Mouse (Mus musculus) CH12.LX (cell line): ENCODE measurements at regions not wholly inside any gene's neighbourhood (a gene's known extent, or its start where the extent isn't known, plus 50 kb on each side); places are given as distances from the start of the nearest gene placed in this dataset.

Source experiments
- DNase-seq: peaks from one replicate; pipeline ENCODE4 v3.0.0-alpha.2; 2013; ENCODE audit errors: extremely low read depth
- H3K27ac ChIP-seq: 2 replicates; pipeline ENCODE4 v1.5.1; 2012; ENCODE audit warnings: low read depth, mild to moderate bottlenecking, control low read depth, moderate library complexity; ENCODE audit not compliant: insufficient read depth
- H3K27me3 ChIP-seq: replicated peaks from 2 replicates; pipeline ENCODE3; 2012; ENCODE audit warnings: inconsistent platforms
- H3K36me3 ChIP-seq, 2 experiments: replicated peaks in 1 of 2; 2 replicates each; pipeline versions ENCODE3 to v1.6.1; 2012; ENCODE audit warnings: inconsistent platforms in 1 of 2, low read length in 1 of 2, mild to moderate bottlenecking in 1 of 2, mixed read lengths in 1 of 2, moderate library complexity in 1 of 2; ENCODE audit not compliant: control insufficient read depth in 1 of 2, insufficient read depth in 1 of 2
- H3K4me1 ChIP-seq, 2 experiments: 2 replicates each; pipeline ENCODE4 v1.6.1; 2012; ENCODE audit warnings: inconsistent platforms in 1 of 2, moderate library complexity in 1 of 2; ENCODE audit not compliant: insufficient read depth in 2 of 2, control insufficient read depth in 1 of 2
- H3K4me2 ChIP-seq: 2 replicates; pipeline ENCODE4 v1.6.1; 2012; ENCODE audit warnings: low read depth, mild to moderate bottlenecking, control low read depth; ENCODE audit not compliant: poor library complexity, insufficient read depth, severe bottlenecking
- H3K4me3 ChIP-seq, 3 experiments: fragments of 150-350 bp in 1 of 3; sonication (generic) in 1 of 3; replicated peaks in 1 of 3; 2 replicates each; pipeline versions ENCODE3 to v1.5.1; 2011 to 2012; ENCODE audit warnings: low read depth in 2 of 3, low read length in 2 of 3, mild to moderate bottlenecking in 2 of 3, moderate library complexity in 2 of 3, control low read depth in 1 of 3, improper control_type of control experiment in 1 of 3, inconsistent platforms in 1 of 3, mixed read lengths in 1 of 3; ENCODE audit not compliant: poor library complexity in 1 of 3
- H3K79me2 ChIP-seq: replicated peaks from 2 replicates; pipeline ENCODE4 v1.6.1; 2012; ENCODE audit warnings: mild to moderate bottlenecking, moderate library complexity; ENCODE audit not compliant: control insufficient read depth, poor library complexity, insufficient read depth, severe bottlenecking; ENCODE audit errors: extremely low read depth
- H3K9ac ChIP-seq: 2 replicates; pipeline ENCODE4 v1.6.1; 2012; ENCODE audit warnings: low read depth, mild to moderate bottlenecking, control low read depth, moderate library complexity; ENCODE audit not compliant: insufficient read depth
- H3K9me3 ChIP-seq: replicated peaks from 2 replicates; pipeline ENCODE3; 2012; ENCODE audit warnings: low read length, inconsistent platforms, mixed read lengths
- BHLHE40 ChIP-seq: IDR thresholded peaks from 2 replicates; pipeline ENCODE4 v1.6.1; 2011; ENCODE audit warnings: mild to moderate bottlenecking, low read depth, low read length, improper control_type of control experiment
- CHD1 ChIP-seq: IDR thresholded peaks from 2 replicates; pipeline ENCODE4 v1.6.1; 2012; ENCODE audit warnings: low read depth, low read length, improper control_type of control experiment, inconsistent platforms
- ELF1 ChIP-seq: IDR thresholded peaks from 2 replicates; pipeline ENCODE4 v1.6.1; 2014; ENCODE audit warnings: low read depth, mild to moderate bottlenecking, inconsistent platforms, low read length, improper control_type of control experiment
- EP300 ChIP-seq: IDR thresholded peaks from 2 replicates; pipeline ENCODE4 v1.6.1; 2011; ENCODE audit warnings: low read length, improper control_type of control experiment
- ETS1 ChIP-seq: conservative IDR thresholded peaks from 2 replicates; pipeline ENCODE4 v1.6.1; 2012; ENCODE audit warnings: low read depth, mild to moderate bottlenecking, inconsistent platforms, low read length, improper control_type of control experiment, moderate library complexity
- HCFC1 ChIP-seq: IDR thresholded peaks from 2 replicates; pipeline ENCODE4 v1.6.1; 2012; ENCODE audit warnings: low read depth, mild to moderate bottlenecking, inconsistent platforms, low read length, improper control_type of control experiment
- JUN ChIP-seq: IDR thresholded peaks from 2 replicates; pipeline ENCODE4 v1.6.1; 2011; ENCODE audit warnings: low read depth, mild to moderate bottlenecking, low read length, improper control_type of control experiment, moderate library complexity; ENCODE audit not compliant: insufficient read depth
- JUND ChIP-seq: conservative IDR thresholded peaks from 2 replicates; pipeline ENCODE4 v1.6.1; 2011; ENCODE audit warnings: low read depth, low read length, improper control_type of control experiment
- MAX ChIP-seq: IDR thresholded peaks from 2 replicates; pipeline ENCODE4 v1.6.1; 2011; ENCODE audit warnings: low read length, improper control_type of control experiment
- MAZ ChIP-seq: IDR thresholded peaks from 2 replicates; pipeline ENCODE4 v1.6.1; 2012; ENCODE audit warnings: low read depth, mild to moderate bottlenecking, inconsistent platforms, low read length, improper control_type of control experiment, moderate library complexity
- MXI1 ChIP-seq: IDR thresholded peaks from 2 replicates; pipeline ENCODE4 v1.6.1; 2011; ENCODE audit warnings: mild to moderate bottlenecking, low read depth, low read length, improper control_type of control experiment
- NELFE ChIP-seq: IDR thresholded peaks from 2 replicates; pipeline ENCODE4 v1.6.1; 2011; ENCODE audit warnings: low read depth, low read length, improper control_type of control experiment
- NRF1 ChIP-seq: IDR thresholded peaks from 2 replicates; pipeline ENCODE4 v1.6.1; 2014; ENCODE audit warnings: low read depth, mild to moderate bottlenecking, inconsistent platforms, low read length, improper control_type of control experiment, moderate library complexity
- PAX5 ChIP-seq: IDR thresholded peaks from 2 replicates; pipeline ENCODE4 v1.6.1; 2012; ENCODE audit warnings: low read length, inconsistent platforms, mixed read lengths
- SIN3A ChIP-seq: IDR thresholded peaks from 2 replicates; pipeline ENCODE4 v1.6.1; 2012; ENCODE audit warnings: low read length, improper control_type of control experiment, inconsistent platforms
- TBP ChIP-seq: conservative IDR thresholded peaks from 2 replicates; pipeline ENCODE4 v1.6.1; 2011; ENCODE audit warnings: low read depth, low read length, improper control_type of control experiment
- UBTF ChIP-seq: IDR thresholded peaks from 2 replicates; pipeline ENCODE4 v1.6.1; 2012; ENCODE audit warnings: low read depth, mild to moderate bottlenecking, inconsistent platforms, low read length, improper control_type of control experiment, moderate library complexity
- USF1 ChIP-seq: IDR thresholded peaks from 2 replicates; pipeline ENCODE4 v1.6.1; 2014; ENCODE audit warnings: low read depth, mild to moderate bottlenecking, inconsistent platforms, low read length, improper control_type of control experiment
- USF2 ChIP-seq: conservative IDR thresholded peaks from 2 replicates; pipeline ENCODE4 v1.6.1; 2011; ENCODE audit warnings: low read depth, low read length, improper control_type of control experiment
- dilution Hi-C: fragments of 300-500 bp; cut with MboI; formaldehyde crosslinking; loops from 2 replicates; pipeline ENCODE4 v1.14.3; 2020; ENCODE audit warnings: low sequenced_read_pairs; ENCODE audit not compliant: extremely low pct_unique_long_range_greater_than_20kb, extremely low pct_ligation_motif_present
- in situ Hi-C: fragments of 300-500 bp; cut with MboI; formaldehyde crosslinking; loops from 3 replicates; pipeline ENCODE4 v1.14.3; 2019; ENCODE audit warnings: low sequenced_read_pairs, low pct_ligation_motif_present, low pct_unique_long_range_greater_than_20kb, mixed read lengths

GRCm38 (mm10) chr4:153542631-153543031, 60.0 kb upstream of the Ajap1 start:
- H3K9ac ChIP-seq, result no peak overlapping the region
- H3K79me2 ChIP-seq, result no peaks in the 10 kb centered on the region
- H3K4me1 ChIP-seq, result no peaks in the 10 kb centered on the region
- H3K36me3 ChIP-seq, result no peaks in the 10 kb centered on the region
- no peaks in the 10 kb centered on the region for H3K27me3 ChIP-seq
- in situ Hi-C loops, result no loop called here
- peaks cover 90% of the 10 kb centered on the region for H3K9me3 ChIP-seq
- dilution Hi-C loops, result no loop called here
- no peak overlapping the region for H3K4me2 ChIP-seq
- no peak overlapping the region for H3K4me3 ChIP-seq
- no peak overlapping the region for H3K27ac ChIP-seq
- TF ChIP-seq EP300, result no peak
- no peak for TF ChIP-seq PAX5
- TF ChIP-seq HCFC1, result no peak
- no peak for TF ChIP-seq USF2
- TF ChIP-seq CHD1, result no peak
- TF ChIP-seq MXI1, result no peak
- TF ChIP-seq TBP, result no peak
- DNase-seq, result no peak

GRCm38 (mm10) chr4:153543900-153544648, 61.5 kb upstream of the Ajap1 start:
- no peak for DNase-seq
- Histone ChIP-seq H3K36me3 (no peaks in the 10 kb centered on the region), H3K9me3 (peaks cover 92% of the 10 kb centered on the region), H3K27ac (no peak overlapping the region), H3K4me1 (no peaks in the 10 kb centered on the region), H3K79me2 (no peaks in the 10 kb centered on the region), H3K4me3 (no peak overlapping the region), H3K9ac (no peak overlapping the region), H3K4me2 (no peak overlapping the region), H3K27me3 (no peaks in the 10 kb centered on the region)
- TF ChIP-seq TBP (no peak), MAX (no peak), SIN3A (no peak), ELF1 (no peak), JUND (no peak), USF1 (no peak), NELFE (no peak), UBTF (no peak), JUN (no peak)
- dilution Hi-C loops, result no loop called here
- in situ Hi-C loops, result no loop called here

DNA sequence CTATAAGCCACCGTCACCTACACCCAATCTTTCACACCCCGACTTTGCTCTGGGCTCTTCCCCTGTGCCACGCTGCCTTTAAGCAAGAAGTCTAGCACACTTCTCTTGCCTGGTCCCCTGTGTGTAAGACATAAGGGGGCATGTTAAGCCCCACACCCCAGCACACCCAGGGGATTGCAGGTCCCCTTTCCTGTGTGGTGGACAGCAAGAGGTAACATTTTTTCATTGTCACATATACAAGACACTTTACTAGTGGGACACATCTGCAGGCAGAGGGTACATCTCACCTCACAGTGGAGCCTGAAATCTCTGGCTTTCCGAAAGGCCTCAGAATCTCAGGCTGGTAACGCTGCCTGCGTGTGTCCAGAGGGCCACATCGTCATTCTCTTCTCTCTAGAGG, 64.1 kb upstream of the Ajap1 start:
- no peak overlapping the region for H3K4me3 ChIP-seq
- TF ChIP-seq MAZ (no peak), BHLHE40 (no peak), NRF1 (no peak), USF1 (no peak), ETS1 (no peak), USF2 (no peak), ELF1 (no peak), JUND (no peak), TBP (no peak)
- TF ChIP-seq, all 38 proteins: peak for 0
- Histone ChIP-seq H3K27me3 (no peaks in the 10 kb centered on the region), H3K36me3 (no peaks in the 10 kb centered on the region), H3K9me3 (peaks cover 90% of the 10 kb centered on the region), H3K9ac (no peak overlapping the region), H3K27ac (no peak overlapping the region), H3K4me1 (no peaks in the 10 kb centered on the region), H3K4me2 (no peak overlapping the region), H3K79me2 (no peaks in the 10 kb centered on the region)
- in situ Hi-C loops (no loop called here), dilution Hi-C loops (no loop called here)
- no peak for DNase-seq
